Mouse (Mus musculus) stomach, postnatal 0 days (tissue): ENCODE measurements around the gene Rhox10. TPM values are rescaled to one million over a fixed set of nuclear protein-coding genes. Genes with fewer than 3 reads are reported as not detected.

Source experiments
- ATAC-seq: fragments of 200-750 bp; cut with Nextera tagmentation; 2 replicates; pipeline ENCODE4 v1.8.0; 2017; ENCODE audit not compliant: low FRiP score, low TSS enrichment
- DNase-seq: peaks from one replicate; pipeline ENCODE4 v3.0.0-alpha.2; 2016; ENCODE audit warnings: low spot score
- H3K27ac ChIP-seq: fragments of 300-500 bp; sonication (generic); replicated peaks from 2 replicates; pipeline ENCODE4 v1.5.1; 2014; ENCODE audit warnings: mild to moderate bottlenecking, control low read depth
- H3K27me3 ChIP-seq: fragments of 300-500 bp; sonication (generic); 2 replicates; pipeline ENCODE4 v1.6.1; 2014; ENCODE audit warnings: low read length; ENCODE audit not compliant: control insufficient read depth, insufficient read depth
- H3K36me3 ChIP-seq: fragments of 300-500 bp; sonication (generic); 2 replicates; pipeline ENCODE4 v1.6.1; 2014; ENCODE audit warnings: low read length, mixed read lengths; ENCODE audit not compliant: control insufficient read depth, insufficient read depth
- H3K4me1 ChIP-seq: fragments of 300-500 bp; sonication (generic); replicated peaks from 2 replicates; pipeline ENCODE4 v1.6.1; 2014; ENCODE audit warnings: antibody characterized with exemption; ENCODE audit not compliant: control insufficient read depth, insufficient read depth
- H3K4me2 ChIP-seq: fragments of 300-500 bp; sonication (generic); replicated peaks from 2 replicates; pipeline ENCODE4 v1.6.1; 2014; ENCODE audit warnings: low read depth, mild to moderate bottlenecking, control low read depth, moderate library complexity
- H3K4me3 ChIP-seq: fragments of 300-500 bp; sonication (generic); 2 replicates; pipeline ENCODE4 v1.5.1; 2014; ENCODE audit warnings: low read depth, low read length, control low read depth
- H3K9ac ChIP-seq: fragments of 300-500 bp; sonication (generic); 2 replicates; pipeline ENCODE4 v1.6.1; 2014; ENCODE audit warnings: mild to moderate bottlenecking, low read length, control low read depth, mixed read lengths
- H3K9me3 ChIP-seq: fragments of 300-500 bp; sonication (generic); 2 replicates; pipeline ENCODE4 v1.6.1; 2016; ENCODE audit warnings: low read length; ENCODE audit not compliant: control insufficient read depth
- CTCF ChIP-seq: IDR thresholded peaks from 2 replicates; pipeline ENCODE4 v1.5.1; 2016; ENCODE audit warnings: antibody characterized with exemption, low read depth, mild to moderate bottlenecking, moderate library complexity
- EP300 ChIP-seq: optimal IDR thresholded peaks from 2 replicates; pipeline ENCODE3; 2016; ENCODE audit warnings: antibody characterized with exemption
- WGBS: fragments of 180-500 bp; shearing (Covaris S2); extraction: QIAGEN DNeasy Blood & Tissue Kit; methylation state at CpG from one replicate; pipeline ENCODE4 v1.1.7; 2014; 5-methylcytosine and 5-hydroxymethylcytosine counted together
- polyA plus RNA-seq: library from polyadenylated mRNA; unstranded; fragments of >200 nt; fragmentation: Nextera tagmentation; extraction: Ambion mirVana; gene quantifications from 2 replicates; pipeline ENCODE4 v1.2.1, GENCODE M21; 2015

Rhox10 gene
- polyA plus RNA-seq, 1 experiment from 2014 or later, result not detected

DNA sequence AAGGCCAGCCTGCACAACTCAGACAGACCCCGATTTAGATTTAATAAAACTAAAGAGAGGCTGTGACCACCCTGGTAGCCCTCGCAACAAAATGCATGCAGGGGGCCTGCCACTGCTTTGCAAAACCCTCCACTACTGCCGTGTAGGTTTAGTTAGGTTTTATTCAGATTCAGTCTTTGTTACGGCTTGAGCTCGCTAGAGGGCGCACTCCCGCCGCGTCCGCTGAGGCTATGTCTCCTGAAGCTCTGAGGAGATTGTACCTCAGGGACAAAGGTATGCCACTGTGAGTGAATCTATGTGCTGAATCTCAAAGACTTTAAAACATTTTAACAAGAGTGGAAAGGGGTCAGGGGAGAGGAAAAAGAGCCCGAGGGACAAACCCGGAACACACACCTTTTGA is 18.0 kb downstream of the Rhox10 start:
- no peak overlapping the region for H3K9ac ChIP-seq
- no peaks in the 10 kb centered on the region for H3K9me3 ChIP-seq
- no peaks in the 10 kb centered on the region for H3K27me3 ChIP-seq
- H3K36me3 ChIP-seq, result no peaks in the 10 kb centered on the region
- WGBS, result 14% methylated on average over 12 of the region's 12 CpGs
- H3K4me2 ChIP-seq, result no peak overlapping the region
- no peak overlapping the region for H3K27ac ChIP-seq
- DNase-seq (peak; percentile 46), ATAC-seq (no peak)
- no peak for TF ChIP-seq EP300
- TF ChIP-seq CTCF, result peak; percentile 77
- H3K4me3 ChIP-seq, result no peak overlapping the region
- H3K4me1 ChIP-seq, result no peaks in the 10 kb centered on the region

DNA sequence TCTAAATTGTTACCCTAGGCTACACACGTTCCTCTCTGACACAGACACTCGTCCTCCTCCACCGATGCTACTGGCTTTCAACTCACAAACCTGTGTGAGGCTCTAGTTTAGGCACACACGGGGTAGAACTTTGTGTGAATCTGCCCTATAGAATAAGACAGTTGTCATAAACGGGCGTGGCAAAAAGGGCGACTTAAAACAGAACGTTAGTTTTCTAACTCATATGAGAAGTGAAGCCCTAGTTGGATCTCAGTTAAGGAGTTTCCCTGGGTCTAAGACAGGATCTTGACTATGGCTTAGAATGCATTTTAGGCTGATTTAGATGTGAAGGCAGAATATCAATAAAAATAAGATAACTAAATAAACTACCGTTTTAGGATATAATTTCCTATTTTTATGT is 18.8 kb downstream of the Rhox10 start, which contains the start of gene Rhox11:
Gene Rhox11 (minus strand): TSS at position 101 of the 400 bp plus-strand sequence.
- Histone ChIP-seq H3K27me3 (no peaks in the 10 kb centered on the region), H3K36me3 (no peaks in the 10 kb centered on the region), H3K27ac (no peak within 1 kb of the TSS), H3K4me1 (no peaks in the 10 kb centered on the region), H3K4me2 (no peak within 1 kb of the TSS), H3K9me3 (no peaks in the 10 kb centered on the region), H3K9ac (no peak within 1 kb of the TSS), H3K4me3 (no peak within 1 kb of the TSS)
- WGBS, result 85% methylated on average over 9 of the region's 9 CpGs
- TF ChIP-seq EP300 (no peak), CTCF (no peak)
- DNase-seq (no peak), ATAC-seq (no peak)

DNA sequence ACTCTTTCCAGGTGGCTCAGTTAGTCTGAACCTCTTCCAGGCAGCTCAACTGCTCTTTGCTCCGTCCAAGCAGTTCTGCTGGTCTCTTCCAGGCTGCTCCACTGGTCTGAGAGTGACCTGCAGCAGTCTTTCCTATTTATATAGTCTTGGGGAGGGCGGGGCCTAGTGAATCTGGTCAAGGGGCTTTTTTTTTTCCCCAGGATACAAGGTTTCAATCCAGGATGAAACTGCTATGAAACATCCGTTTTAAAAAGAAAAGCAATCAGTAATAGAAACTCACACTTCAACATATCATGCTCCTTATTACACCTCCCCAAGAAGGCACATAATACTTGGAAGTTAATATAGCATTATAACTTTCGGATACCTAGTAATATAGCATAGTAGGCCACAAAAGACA is 44.5 kb downstream of the Rhox10 start, which contains the start of gene Rhox12:
Gene Rhox12 (minus strand): TSS at position 101 of the 400 bp plus-strand sequence.
- ATAC-seq (no peak), DNase-seq (no peak)
- no peak within 1 kb of the TSS for H3K4me2 ChIP-seq
- no peak within 1 kb of the TSS for H3K9ac ChIP-seq
- no peak within 1 kb of the TSS for H3K4me3 ChIP-seq
- TF ChIP-seq EP300, result no peak
- TF ChIP-seq CTCF, result no peak
- H3K27me3 ChIP-seq, result no peaks in the 10 kb centered on the region
- no peaks in the 10 kb centered on the region for H3K4me1 ChIP-seq
- H3K9me3 ChIP-seq, result no peaks in the 10 kb centered on the region
- H3K36me3 ChIP-seq, result no peaks in the 10 kb centered on the region
- WGBS, result 72% methylated on average over 4 of the region's 4 CpGs
- no peak within 1 kb of the TSS for H3K27ac ChIP-seq

DNA sequence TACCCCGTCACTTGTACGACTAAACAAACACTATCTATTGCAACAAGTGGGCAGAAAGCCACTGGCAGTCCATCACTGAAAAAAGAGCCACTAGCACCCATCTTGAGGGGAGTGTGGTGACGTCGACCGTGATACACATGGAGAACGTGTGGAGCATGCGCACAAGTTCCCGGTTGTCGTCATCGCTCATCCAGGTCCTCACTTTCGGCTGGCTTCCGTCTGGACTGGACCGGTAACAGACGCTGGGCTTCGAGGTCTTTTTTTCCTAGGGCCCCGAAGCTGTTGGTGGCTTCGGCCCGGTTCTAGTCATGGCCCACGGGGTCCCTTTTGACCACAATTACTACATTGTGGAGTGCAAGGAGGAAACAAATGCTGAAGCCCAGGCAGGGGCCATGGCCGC is 54.7 kb downstream of the Rhox10 start, which contains the start of gene Rhox13:
Gene Rhox13 (plus strand): TSS at position 238 of the 400 bp plus-strand sequence.
- H3K4me1 ChIP-seq, result no peaks in the 10 kb centered on the region
- TF ChIP-seq EP300, result no peak
- no peak for TF ChIP-seq CTCF

More for the DNA sequence above, 54.7 kb downstream of the Rhox10 start, which contains the start of gene Rhox13:
- H3K9ac ChIP-seq, result no peak within 1 kb of the TSS
- no peaks in the 10 kb centered on the region for H3K9me3 ChIP-seq
- no peak within 1 kb of the TSS for H3K4me3 ChIP-seq
- no peak within 1 kb of the TSS for H3K27ac ChIP-seq
- no peak within 1 kb of the TSS for H3K4me2 ChIP-seq
- ATAC-seq, result no peak
- no peaks in the 10 kb centered on the region for H3K36me3 ChIP-seq
- DNase-seq, result no peak
- no peaks in the 10 kb centered on the region for H3K27me3 ChIP-seq
- WGBS, result 96% methylated on average over 20 of the region's 20 CpGs

Other genes with a start within 250 kb of the Rhox10 start
- gene Rhox6, start 239.6 kb upstream of the Rhox10 start, polyA plus RNA-seq, result not detected in 2 replicates
- not detected in 2 replicates for gene Rhox7a, start 234.8 kb upstream of the Rhox10 start, polyA plus RNA-seq
- gene Rhox8, start 187.5 kb upstream of the Rhox10 start, polyA plus RNA-seq, result 0.11 TPM in 1 of 2 replicates, not detected in the other
- gene Rhox7b, start 169.2 kb upstream of the Rhox10 start, polyA plus RNA-seq, result not detected in 2 replicates
- gene Rhox9, start 164.7 kb upstream of the Rhox10 start, polyA plus RNA-seq, result not detected in 2 replicates
- gene Btg1-ps1, start 47.7 kb upstream of the Rhox10 start, polyA plus RNA-seq, result not detected in 2 replicates
- not detected in 2 replicates for gene Btg1-ps2, start 23.4 kb upstream of the Rhox10 start, polyA plus RNA-seq
- not detected in 2 replicates for gene Rhox11, start 18.7 kb downstream of the Rhox10 start, polyA plus RNA-seq
- gene Rhox12, start 44.4 kb downstream of the Rhox10 start, polyA plus RNA-seq, result not detected in 2 replicates
- gene Rhox13, start 54.7 kb downstream of the Rhox10 start, polyA plus RNA-seq, result not detected in 2 replicates
- gene Zbtb33, start 123.3 kb downstream of the Rhox10 start, polyA plus RNA-seq, result 1.7 and 2.0 TPM in 2 replicates
- gene Tmem255a, start 186.0 kb downstream of the Rhox10 start, polyA plus RNA-seq, result 9.4 and 10.2 TPM in 2 replicates
- 0.05 and 0.06 TPM in 2 replicates for gene Atp1b4, start 249.7 kb downstream of the Rhox10 start, polyA plus RNA-seq